Mouse (Mus musculus): Measurements from ENCODE around the gene Olfr531.

GRCm38 (mm10) chr7:140402818-140403217 lies at the start of gene Olfr531:
- TF ChIP-seq CTCF (IDR thresholded peaks at IDR 0.05; ENCODE audit: control insufficient read depth, insufficient read depth, insufficient read length) (no peak), MAX (IDR thresholded peaks at IDR 0.05) (no peak), CEBPB (IDR thresholded peaks at IDR 0.05; ENCODE audit: low read depth) (no peak), MYOG (IDR thresholded peaks at IDR 0.05; ENCODE audit: control insufficient read depth, extremely low read depth, insufficient read length) (no peak), MYOD1 (IDR thresholded peaks at IDR 0.05; ENCODE audit: control insufficient read depth, insufficient read length, low read depth) (no peak), USF1 (IDR thresholded peaks at IDR 0.05; ENCODE audit: low read depth) (no peak), FOSL1 (IDR thresholded peaks at IDR 0.05; ENCODE audit: insufficient read depth, low read length, poor library complexity, severe bottlenecking) (no peak)
